Mouse (Mus musculus): ENCODE data around the gene Fam72a. TPM values are rescaled to one million over a fixed set of nuclear protein-coding genes. Genes with fewer than 3 reads are reported as not detected.

The Fam72a gene
- polyA plus RNA-seq, 1 experiment from 2014 or later: 5.6 TPM

DNA sequence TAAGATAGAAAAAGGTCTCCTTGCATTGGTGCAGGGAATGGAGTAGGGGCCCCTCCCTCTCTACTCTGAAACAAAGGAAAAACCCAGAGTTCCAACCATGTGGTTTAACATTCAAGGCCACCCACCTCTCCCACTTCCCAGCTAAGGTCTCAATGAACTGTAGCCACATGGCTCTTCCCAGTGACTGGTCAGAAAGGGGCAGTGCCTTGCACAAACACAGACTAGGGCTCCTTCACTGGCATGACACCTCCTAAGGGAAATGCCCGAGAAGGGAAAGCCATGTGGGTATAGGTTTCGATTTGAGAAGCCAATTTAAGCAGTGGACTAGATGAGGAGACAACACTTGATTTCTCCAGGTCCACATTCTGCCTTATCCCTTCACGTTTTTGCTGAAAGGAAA lies 3.9 kb upstream of the Fam72a start:
- Histone ChIP-seq H3K36me3 (ENCODE audit: control insufficient read depth, insufficient read depth, low read length) (no peaks in the 10 kb centered on the region), H3K9me3 (ENCODE audit: control insufficient read depth, low read length) (no peaks in the 10 kb centered on the region), H3K4me2 (ENCODE audit: low read depth, low read length, severe bottlenecking) (peak overlapping the region; percentile 91), H3K4me3 (ENCODE audit: low read depth, low read length) (peak overlapping the region; percentile 80), H3K27me3 (ENCODE audit: control insufficient read depth, insufficient read depth, low read length) (no peaks in the 10 kb centered on the region), H3K9ac (ENCODE audit: low read length) (peak overlapping the region; percentile 17; the same call in 1 of the 2 replicates), H3K27ac (ENCODE audit: low read depth, low read length) (no peak overlapping the region), H3K4me1 (replicated peaks; ENCODE audit: control insufficient read depth, insufficient read depth, low read length) (peaks cover 13% of the 10 kb centered on the region)
- no peak for DNase-seq (ENCODE audit: low spot score)
- no peak for ATAC-seq (replicated peaks; ENCODE audit: low FRiP score)
- 60% methylated on average over 3 of the region's 3 CpGs for WGBS

DNA sequence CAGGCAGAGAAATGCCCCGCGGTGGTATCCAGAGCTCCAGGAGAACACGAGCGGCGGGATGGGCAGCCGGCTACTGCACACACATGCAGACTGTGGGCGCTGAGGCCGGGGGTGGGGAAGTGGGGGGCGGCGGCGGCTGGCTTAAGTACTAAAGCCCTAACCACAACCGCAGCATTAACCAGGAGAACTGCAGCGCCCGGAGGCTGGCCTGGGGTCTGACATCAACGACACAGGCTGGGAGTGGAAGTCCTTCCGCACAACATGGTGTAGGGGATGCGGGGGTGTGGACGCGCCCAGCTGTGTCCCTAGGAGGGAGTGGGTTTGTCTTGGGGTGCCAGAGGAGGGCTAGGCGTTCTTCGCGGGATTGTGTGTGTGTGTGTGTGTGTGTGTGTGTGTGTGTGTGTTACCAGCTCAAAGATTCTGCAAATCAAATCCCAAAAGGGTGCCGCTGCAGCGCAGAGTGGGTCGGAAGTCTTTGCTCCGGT lies 2.6 kb upstream of the Fam72a start:
- Histone ChIP-seq H3K4me2 (ENCODE audit: low read depth, low read length, severe bottlenecking) (peak overlapping the region; percentile 91), H3K36me3 (ENCODE audit: control insufficient read depth, insufficient read depth, low read length) (no peaks in the 10 kb centered on the region), H3K4me1 (replicated peaks; ENCODE audit: control insufficient read depth, insufficient read depth, low read length) (peaks cover 14% of the 10 kb centered on the region), H3K9ac (ENCODE audit: low read length) (peak overlapping the region; percentile 86), H3K4me3 (ENCODE audit: low read depth, low read length) (peak overlapping the region; percentile 80), H3K27ac (ENCODE audit: low read depth, low read length) (no peak overlapping the region), H3K27me3 (ENCODE audit: control insufficient read depth, insufficient read depth, low read length) (no peaks in the 10 kb centered on the region), H3K9me3 (ENCODE audit: control insufficient read depth, low read length) (no peaks in the 10 kb centered on the region)
- DNase-seq (ENCODE audit: low spot score) (peak; percentile 72), ATAC-seq (replicated peaks; ENCODE audit: low FRiP score) (no peak)
- WGBS: under 1% methylated on average over 26 of the region's 26 CpGs

DNA sequence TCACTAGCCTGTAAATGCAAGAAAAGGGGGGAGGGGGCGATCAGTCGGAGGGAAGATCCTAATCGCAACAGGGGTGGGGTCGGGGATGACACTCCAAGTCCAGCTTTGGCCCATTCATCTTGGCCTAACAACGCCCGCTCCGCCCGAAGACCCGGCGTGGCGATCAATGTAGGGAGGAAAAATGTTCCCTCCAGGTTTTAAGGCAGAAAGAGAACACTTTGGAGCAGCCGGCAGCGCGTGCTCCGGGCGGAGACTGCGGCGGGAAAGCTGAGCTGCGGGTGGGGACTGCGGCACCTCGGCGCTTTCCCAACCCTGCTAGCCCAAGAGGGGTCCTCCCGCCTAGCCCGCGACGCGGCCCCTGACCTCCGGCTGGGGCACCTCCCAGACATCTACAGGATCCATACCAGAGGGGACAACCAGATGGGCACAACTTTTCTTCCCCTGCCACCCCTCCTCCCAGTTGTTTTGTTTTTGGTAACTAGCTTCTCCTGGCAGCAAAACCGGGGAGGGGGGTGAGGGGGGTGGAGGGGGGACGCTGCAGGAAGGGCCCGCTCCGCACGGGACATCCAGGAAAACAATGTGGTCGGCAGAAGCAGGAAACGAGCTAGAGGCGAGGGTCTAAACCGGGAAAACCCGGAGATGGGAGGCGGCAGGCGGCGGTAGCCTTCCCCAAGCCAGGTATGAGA lies 2.0 kb upstream of the Fam72a start:
- peak overlapping the region; percentile 80 for H3K4me3 ChIP-seq (ENCODE audit: low read depth, low read length)
- H3K27me3 ChIP-seq (ENCODE audit: control insufficient read depth, insufficient read depth, low read length): no peaks in the 10 kb centered on the region
- H3K4me2 ChIP-seq (ENCODE audit: low read depth, low read length, severe bottlenecking): peak overlapping the region; percentile 91
- no peaks in the 10 kb centered on the region for H3K36me3 ChIP-seq (ENCODE audit: control insufficient read depth, insufficient read depth, low read length)
- no peaks in the 10 kb centered on the region for H3K9me3 ChIP-seq (ENCODE audit: control insufficient read depth, low read length)
- peaks cover 14% of the 10 kb centered on the region for H3K4me1 ChIP-seq (replicated peaks; ENCODE audit: control insufficient read depth, insufficient read depth, low read length)
- no peak for ATAC-seq (replicated peaks; ENCODE audit: low FRiP score)
- H3K9ac ChIP-seq (ENCODE audit: low read length): peak overlapping the region; percentile 86
- peak overlapping the region; percentile 89 for H3K27ac ChIP-seq (ENCODE audit: low read depth, low read length)
- DNase-seq (ENCODE audit: low spot score): peak; percentile 78
- WGBS: under 1% methylated on average over 41 of the region's 41 CpGs

DNA sequence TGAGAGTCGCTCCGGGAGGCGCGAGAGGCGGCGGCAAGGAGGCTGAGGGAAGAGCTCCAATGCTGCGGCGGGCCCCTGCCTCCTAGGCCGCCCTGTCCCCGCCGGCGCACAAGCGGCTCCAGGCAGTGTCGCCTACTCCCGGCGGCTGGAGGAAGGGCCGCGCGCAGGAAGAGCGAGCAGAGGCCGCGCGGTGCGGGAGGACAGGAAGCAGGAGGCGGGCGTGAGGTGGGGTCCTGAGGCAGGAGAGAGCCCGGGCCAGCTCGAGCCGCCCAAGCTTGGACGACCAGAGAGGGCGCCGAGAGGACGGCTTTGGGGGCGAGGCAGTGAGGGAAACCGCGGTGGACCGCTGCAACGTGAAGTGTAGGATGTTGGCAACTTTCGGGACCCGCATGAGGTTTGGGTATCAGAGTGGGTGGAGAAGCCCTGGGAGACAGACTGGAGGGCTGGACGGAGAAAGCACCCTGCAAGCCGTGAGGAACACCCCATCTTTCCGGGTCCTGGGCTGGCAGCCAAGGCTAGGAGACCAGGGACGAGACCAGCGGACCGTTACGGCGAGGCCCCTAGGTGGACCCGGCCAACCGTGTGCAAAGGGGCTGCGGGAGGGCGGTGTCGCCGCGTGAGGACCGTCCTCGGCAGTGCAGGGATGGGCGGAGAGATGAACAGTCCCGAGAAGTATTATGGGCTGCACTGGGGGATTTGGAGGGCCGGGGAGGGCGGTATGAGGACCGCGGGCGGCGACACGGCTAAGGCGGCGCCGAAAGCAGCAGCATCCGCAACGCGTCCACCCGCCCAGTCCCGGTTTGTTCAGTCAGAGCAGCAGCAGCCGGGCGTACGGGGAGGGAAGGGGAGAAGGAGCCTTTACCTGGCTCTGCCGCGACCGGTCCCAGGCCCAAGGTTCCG lies 1.1 kb upstream of the Fam72a start:
- ATAC-seq (replicated peaks; ENCODE audit: low FRiP score): peak; percentile 57
- Histone ChIP-seq H3K9ac (ENCODE audit: low read length) (peak overlapping the region; percentile 86), H3K27ac (ENCODE audit: low read depth, low read length) (peak overlapping the region; percentile 89), H3K9me3 (ENCODE audit: control insufficient read depth, low read length) (no peaks in the 10 kb centered on the region), H3K36me3 (ENCODE audit: control insufficient read depth, insufficient read depth, low read length) (no peaks in the 10 kb centered on the region), H3K4me2 (ENCODE audit: low read depth, low read length, severe bottlenecking) (peak overlapping the region; percentile 91), H3K4me3 (ENCODE audit: low read depth, low read length) (peak overlapping the region; percentile 80), H3K27me3 (ENCODE audit: control insufficient read depth, insufficient read depth, low read length) (no peaks in the 10 kb centered on the region), H3K4me1 (replicated peaks; ENCODE audit: control insufficient read depth, insufficient read depth, low read length) (peaks cover 14% of the 10 kb centered on the region)
- peak; percentile 88 for DNase-seq (ENCODE audit: low spot score)
- under 1% methylated on average over 81 of the region's 81 CpGs for WGBS

DNA sequence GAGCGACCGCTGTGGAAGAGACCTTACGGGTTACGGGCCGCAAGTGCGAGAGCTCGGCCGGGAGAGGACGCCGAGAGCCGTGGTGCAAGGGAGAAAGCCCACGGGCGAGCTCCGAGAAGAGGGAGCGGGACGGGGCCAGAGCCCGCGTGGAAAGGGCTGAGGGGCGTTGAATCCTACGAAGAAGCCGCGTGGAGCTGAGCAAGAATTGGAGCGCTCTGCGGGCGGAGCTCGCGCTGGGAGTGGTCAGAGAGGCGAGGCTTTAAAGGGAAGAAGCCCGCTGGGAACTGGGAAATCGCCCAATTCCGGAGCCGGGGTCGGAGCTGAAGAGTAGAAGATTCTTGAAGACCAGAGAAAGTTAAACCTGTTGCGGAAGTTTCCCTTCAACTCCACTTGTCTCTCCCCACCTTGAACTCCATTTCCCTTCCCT lies 391 bp downstream of the Fam72a start:
- Histone ChIP-seq H3K4me2 (ENCODE audit: low read depth, low read length, severe bottlenecking) (peak overlapping the region; percentile 67), H3K27me3 (ENCODE audit: control insufficient read depth, insufficient read depth, low read length) (no peaks in the 10 kb centered on the region), H3K36me3 (ENCODE audit: control insufficient read depth, insufficient read depth, low read length) (no peaks in the 10 kb centered on the region), H3K27ac (ENCODE audit: low read depth, low read length) (peak overlapping the region; percentile 90), H3K4me1 (replicated peaks; ENCODE audit: control insufficient read depth, insufficient read depth, low read length) (peaks cover 14% of the 10 kb centered on the region), H3K9me3 (ENCODE audit: control insufficient read depth, low read length) (no peaks in the 10 kb centered on the region), H3K9ac (ENCODE audit: low read length) (peak overlapping the region; percentile 76), H3K4me3 (ENCODE audit: low read depth, low read length) (peak overlapping the region; percentile 80)
- WGBS: under 1% methylated on average over 34 of the region's 34 CpGs
- ATAC-seq (replicated peaks; ENCODE audit: low FRiP score): 0 out of 2 replicates have a peak, but pooled peaks have one; percentile 0
- no peak for DNase-seq (ENCODE audit: low spot score)

DNA sequence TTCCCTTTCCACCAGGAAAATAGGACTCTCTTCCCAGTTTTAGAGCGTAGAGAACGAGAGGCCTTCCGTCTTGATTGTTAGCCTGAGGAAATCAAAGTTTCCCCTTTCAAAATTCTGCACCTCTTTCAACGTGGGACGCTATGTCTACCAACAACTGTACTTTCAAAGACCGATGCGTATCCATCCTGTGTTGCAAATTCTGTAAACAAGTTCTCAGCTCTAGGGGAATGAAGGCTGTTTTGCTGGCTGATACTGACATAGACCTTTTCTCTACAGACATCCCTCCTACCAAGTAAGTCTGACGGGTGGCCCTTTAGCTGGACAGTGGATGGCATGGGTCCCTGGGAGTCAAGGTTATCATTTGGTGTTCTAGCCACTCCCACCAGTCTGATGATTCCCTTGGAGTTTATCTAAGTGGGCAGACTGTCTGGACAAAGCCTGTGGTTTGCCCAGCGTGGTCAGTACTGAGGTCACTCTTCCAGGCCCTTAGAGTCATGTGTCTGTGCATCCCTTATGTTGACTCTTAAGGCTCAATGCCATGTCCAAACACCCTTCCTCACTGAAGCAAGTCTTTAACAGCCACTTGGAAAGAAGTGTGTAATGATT lies 961 bp downstream of the Fam72a start:
- H3K9me3 ChIP-seq (ENCODE audit: control insufficient read depth, low read length): no peaks in the 10 kb centered on the region
- no peak for DNase-seq (ENCODE audit: low spot score)
- WGBS: 4% methylated on average over 9 of the region's 9 CpGs
- peaks cover 12% of the 10 kb centered on the region for H3K4me1 ChIP-seq (replicated peaks; ENCODE audit: control insufficient read depth, insufficient read depth, low read length)
- no peak for ATAC-seq (replicated peaks; ENCODE audit: low FRiP score)
- peak overlapping the region; percentile 80 for H3K4me3 ChIP-seq (ENCODE audit: low read depth, low read length)
- no peaks in the 10 kb centered on the region for H3K27me3 ChIP-seq (ENCODE audit: control insufficient read depth, insufficient read depth, low read length)
- H3K9ac ChIP-seq (ENCODE audit: low read length): peak overlapping the region; percentile 76
- H3K36me3 ChIP-seq (ENCODE audit: control insufficient read depth, insufficient read depth, low read length): no peaks in the 10 kb centered on the region
- H3K27ac ChIP-seq (ENCODE audit: low read depth, low read length): peak overlapping the region; percentile 90; the same call in 1 of the 2 replicates
- peak overlapping the region; percentile 67 for H3K4me2 ChIP-seq (ENCODE audit: low read depth, low read length, severe bottlenecking)

DNA sequence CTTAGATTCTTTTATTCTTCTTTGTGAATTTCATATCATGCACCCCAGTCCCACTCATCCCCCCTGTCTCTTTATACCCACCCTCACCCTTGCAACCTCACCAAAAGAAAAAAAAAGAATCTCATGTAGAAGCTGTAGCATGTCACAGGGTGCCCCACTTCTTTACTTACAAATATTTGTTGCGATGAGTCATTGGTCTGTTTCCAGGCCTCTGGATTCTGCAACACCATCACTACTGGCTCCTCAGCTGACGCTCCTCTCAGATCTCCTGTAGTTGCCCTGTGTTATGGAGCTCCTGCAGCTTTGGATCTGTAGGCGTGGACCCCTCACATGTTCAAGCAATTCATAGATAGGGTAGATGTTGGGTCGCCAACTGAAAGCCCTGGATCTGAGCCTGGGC lies 12.1 kb downstream of the Fam72a start:
- H3K36me3 ChIP-seq (ENCODE audit: control insufficient read depth, insufficient read depth, low read length): no peaks in the 10 kb centered on the region
- DNase-seq (ENCODE audit: low spot score) (no peak), ATAC-seq (replicated peaks; ENCODE audit: low FRiP score) (no peak)
- H3K9me3 ChIP-seq (ENCODE audit: control insufficient read depth, low read length): no peaks in the 10 kb centered on the region
- H3K27me3 ChIP-seq (ENCODE audit: control insufficient read depth, insufficient read depth, low read length): no peaks in the 10 kb centered on the region
- H3K4me3 ChIP-seq (ENCODE audit: low read depth, low read length): no peak overlapping the region
- no peak overlapping the region for H3K4me2 ChIP-seq (ENCODE audit: low read depth, low read length, severe bottlenecking)
- no peak overlapping the region for H3K9ac ChIP-seq (ENCODE audit: low read length)
- 88% methylated on average over 4 of the region's 4 CpGs for WGBS
- no peak overlapping the region for H3K27ac ChIP-seq (ENCODE audit: low read depth, low read length)
- H3K4me1 ChIP-seq (replicated peaks; ENCODE audit: control insufficient read depth, insufficient read depth, low read length): no peaks in the 10 kb centered on the region

DNA sequence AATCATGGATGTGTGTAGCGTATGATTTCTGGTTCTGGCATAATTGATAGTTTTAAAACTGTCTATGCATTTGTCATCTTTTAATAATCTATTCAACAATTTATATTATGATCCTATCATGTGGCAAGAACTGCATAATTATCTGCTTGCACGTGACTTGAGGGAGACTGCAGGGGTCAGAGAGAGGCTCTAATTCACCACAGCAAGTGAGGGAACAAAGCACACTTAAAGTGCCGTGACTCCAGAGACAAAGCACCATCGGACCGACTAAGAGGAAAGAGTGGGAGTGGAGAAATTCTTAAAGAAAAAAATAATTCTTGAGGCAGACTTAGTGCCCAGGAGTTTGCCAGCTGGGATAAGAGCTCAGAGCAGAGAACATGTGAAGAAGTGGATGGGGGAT lies 13.1 kb downstream of the Fam72a start:
- no peak overlapping the region for H3K4me3 ChIP-seq (ENCODE audit: low read depth, low read length)
- ATAC-seq (replicated peaks; ENCODE audit: low FRiP score): no peak
- no peaks in the 10 kb centered on the region for H3K27me3 ChIP-seq (ENCODE audit: control insufficient read depth, insufficient read depth, low read length)
- no peak overlapping the region for H3K4me2 ChIP-seq (ENCODE audit: low read depth, low read length, severe bottlenecking)
- no peaks in the 10 kb centered on the region for H3K4me1 ChIP-seq (replicated peaks; ENCODE audit: control insufficient read depth, insufficient read depth, low read length)
- H3K9ac ChIP-seq (ENCODE audit: low read length): no peak overlapping the region
- H3K9me3 ChIP-seq (ENCODE audit: control insufficient read depth, low read length): no peaks in the 10 kb centered on the region
- H3K36me3 ChIP-seq (ENCODE audit: control insufficient read depth, insufficient read depth, low read length): no peaks in the 10 kb centered on the region
- H3K27ac ChIP-seq (ENCODE audit: low read depth, low read length): no peak overlapping the region
- DNase-seq (ENCODE audit: low spot score): no peak
- 53% methylated on average over 5 of the region's 5 CpGs for WGBS

All from forebrain, embryonic 11.5 days (tissue).